Mouse (Mus musculus) cerebellum, postnatal 14 days (tissue): Measurements from ENCODE around the gene Krt80.
A peak's percentile ranks its signal among the peaks of the same experiment; 100 is the strongest.

Source experiments
- DNase-seq, 2 experiments: peaks; one replicate each; pipeline ENCODE4 v3.0.0; 2021; ENCODE audit warnings: mixed read lengths in 2 of 2

Krt80 gene

DNA sequence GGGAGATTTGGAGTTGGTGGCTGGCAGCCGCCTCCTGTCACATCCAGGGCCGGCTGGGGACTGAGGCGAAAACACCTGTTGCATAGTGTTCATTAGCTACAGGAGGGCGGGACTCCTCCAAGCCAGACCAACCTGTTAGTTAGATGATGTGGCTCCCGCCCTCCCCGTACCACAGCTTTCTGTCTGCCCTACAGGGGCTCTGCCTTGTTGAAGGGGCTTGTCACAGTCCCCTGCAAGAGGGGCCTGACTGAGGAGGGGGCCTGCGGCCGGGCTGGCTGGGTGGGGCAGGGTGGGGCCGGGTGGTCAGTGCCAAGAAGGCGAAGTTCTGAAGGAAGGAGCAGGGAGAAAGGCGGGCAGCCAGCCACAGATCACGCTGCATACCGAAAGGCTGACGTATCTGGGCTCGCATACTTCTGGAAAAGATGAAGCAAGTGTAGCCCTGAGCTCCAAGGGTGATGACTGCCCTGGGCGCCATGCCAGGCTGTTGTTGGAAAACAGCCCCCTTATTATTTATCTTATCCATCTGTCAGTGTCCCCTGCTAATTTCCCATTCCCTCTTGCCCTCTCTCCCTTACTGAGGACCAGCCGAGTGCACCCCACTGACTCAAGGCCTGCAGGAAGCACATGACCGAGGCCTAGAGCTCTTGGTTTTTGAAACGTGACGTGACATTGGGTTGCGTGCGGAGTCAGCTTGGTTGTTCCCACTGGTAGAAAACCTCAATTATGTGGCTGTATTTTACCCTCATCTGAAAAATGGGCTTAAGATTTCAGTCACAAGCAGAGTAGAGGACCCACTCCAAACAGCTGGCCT is at the start of gene Krt80:
TSS of gene Krt80 (minus strand) at position 62 of the 811 bp plus-strand sequence.
- peak in 1 of 2 experiments; percentile 40 for DNase-seq

DNA sequence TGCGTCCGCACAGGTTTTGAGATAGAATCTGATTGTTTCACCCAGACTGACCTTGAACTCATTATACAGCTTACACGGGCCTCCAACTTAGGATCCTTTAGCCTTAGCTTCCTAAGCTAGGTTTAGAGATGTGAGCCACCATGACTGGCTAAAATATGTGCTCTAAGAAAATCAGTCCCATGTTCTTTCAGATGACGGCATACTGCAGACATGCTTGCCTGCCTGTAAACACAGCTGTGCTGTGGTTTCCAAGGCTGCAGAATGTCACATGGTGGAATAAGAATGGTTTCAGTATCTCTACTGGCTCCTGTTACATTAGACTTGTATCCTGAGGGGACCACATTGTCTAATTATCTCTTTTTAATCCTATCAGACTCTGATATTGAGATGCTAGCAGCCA is 49.0 kb upstream of the Krt80 start:
- DNase-seq, result no peak

GRCm38 (mm10) chr15:101414807-101415565 is 45.0 kb upstream of the Krt80 start:
- DNase-seq, result peak; percentile 24 to 44

GRCm38 (mm10) chr15:101413916-101414635 is 44.1 kb upstream of the Krt80 start:
- DNase-seq, result no peak

DNA sequence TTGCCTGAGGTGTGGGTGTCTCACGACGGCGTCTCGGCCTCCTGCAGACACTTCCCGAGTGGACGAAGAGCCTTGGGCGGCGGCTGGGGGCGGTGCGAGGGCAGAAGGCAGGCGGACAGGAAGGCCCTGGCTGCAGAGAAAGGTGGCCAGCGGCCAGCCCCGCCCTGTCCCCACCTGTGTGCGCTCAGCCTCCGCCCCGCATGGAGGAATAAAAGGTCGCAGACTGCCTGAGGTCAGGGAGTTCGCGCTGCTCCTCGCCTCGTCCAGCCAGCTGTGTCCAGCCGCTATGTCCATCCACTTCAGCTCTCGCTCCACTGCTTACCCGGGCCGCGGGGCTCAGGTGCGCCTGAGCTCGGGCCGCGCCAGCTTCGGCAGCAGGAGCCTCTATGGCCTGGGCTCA is 42.2 kb upstream of the Krt80 start:
- DNase-seq, result peak; percentile 25 to 29

- DNase-seq, result no peak
Measured at GRCm38 (mm10) chr15:101410775-101411174, 40.8 kb upstream of the Krt80 start, which contains the start of gene Krt7. Krt7 (plus strand) TSS chr15:101411043.

DNA sequence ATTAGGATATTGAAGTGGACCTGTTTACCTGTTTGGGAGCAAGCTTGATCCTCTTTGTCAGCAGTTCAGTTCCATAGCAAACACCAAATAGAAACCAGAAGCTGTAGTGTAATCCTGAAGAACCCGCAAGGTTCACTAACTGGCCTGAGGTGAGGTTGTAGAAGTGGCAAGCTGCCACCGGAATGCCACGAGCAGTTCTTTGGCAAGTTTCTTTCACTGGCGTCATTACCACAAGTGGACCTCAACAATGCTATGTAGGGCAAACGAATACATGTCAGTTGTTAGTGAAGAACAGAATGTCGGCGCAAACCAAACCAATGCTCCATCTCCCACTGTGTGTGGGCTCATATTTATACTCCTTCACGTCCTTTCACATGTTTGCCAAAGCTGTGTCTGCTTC is 28.3 kb upstream of the Krt80 start:
- DNase-seq, result no peak

GRCm38 (mm10) chr15:101397683-101398082 is 27.7 kb upstream of the Krt80 start:
- no peak for DNase-seq

DNA sequence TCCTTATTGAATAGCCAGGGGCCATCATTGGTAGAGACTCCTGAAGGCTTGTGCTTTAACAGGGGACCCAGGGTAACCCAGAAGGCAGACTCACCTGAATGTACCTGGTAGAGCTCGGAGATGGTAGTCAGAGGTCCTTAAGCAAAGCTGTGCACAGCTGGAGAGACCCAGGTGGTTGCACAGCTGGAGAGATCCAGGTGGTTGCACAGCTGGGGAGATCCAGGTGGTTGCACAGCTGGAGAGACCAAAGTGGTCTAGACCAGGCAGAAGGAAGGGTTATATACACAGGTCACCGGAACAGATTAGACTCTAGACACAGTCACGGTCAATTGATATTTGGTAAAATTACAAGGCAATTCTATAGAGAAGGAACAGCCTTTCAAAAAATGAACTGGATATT is 27.0 kb upstream of the Krt80 start:
- DNase-seq, result no peak

- no peak for DNase-seq
Measured at GRCm38 (mm10) chr15:101396466-101396865, 26.5 kb upstream of the Krt80 start.

GRCm38 (mm10) chr15:101394908-101395307 is 24.9 kb upstream of the Krt80 start:
- peak in 1 of 2 experiments; percentile 58 for DNase-seq

- DNase-seq, result no peak
Measured at GRCm38 (mm10) chr15:101392251-101392650, 22.3 kb upstream of the Krt80 start.

GRCm38 (mm10) chr15:101390203-101390602 is 20.2 kb upstream of the Krt80 start:
- DNase-seq, result no peak

GRCm38 (mm10) chr15:101388034-101388541 is 18.1 kb upstream of the Krt80 start:
- no peak for DNase-seq

DNA sequence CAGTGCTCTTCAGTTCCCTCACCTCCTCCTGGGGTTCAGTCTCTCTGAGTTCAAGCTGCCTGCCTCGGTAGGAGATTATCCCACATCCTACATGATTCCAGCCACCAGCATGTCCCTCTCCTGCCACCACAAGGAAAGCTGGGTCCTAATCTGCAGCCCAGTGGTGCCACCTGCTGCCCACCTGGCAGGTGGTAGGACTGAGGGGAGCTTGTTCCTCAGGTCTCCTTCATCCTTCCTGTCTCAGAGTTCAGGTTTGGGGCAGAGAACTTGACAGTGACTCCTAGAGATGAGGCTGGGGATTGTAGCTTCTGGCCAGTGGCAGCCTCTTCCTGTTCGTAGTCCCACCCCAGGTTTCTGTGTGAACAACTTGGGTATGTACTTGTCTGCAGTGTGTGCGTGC is 17.2 kb upstream of the Krt80 start:
- no peak for DNase-seq

DNA sequence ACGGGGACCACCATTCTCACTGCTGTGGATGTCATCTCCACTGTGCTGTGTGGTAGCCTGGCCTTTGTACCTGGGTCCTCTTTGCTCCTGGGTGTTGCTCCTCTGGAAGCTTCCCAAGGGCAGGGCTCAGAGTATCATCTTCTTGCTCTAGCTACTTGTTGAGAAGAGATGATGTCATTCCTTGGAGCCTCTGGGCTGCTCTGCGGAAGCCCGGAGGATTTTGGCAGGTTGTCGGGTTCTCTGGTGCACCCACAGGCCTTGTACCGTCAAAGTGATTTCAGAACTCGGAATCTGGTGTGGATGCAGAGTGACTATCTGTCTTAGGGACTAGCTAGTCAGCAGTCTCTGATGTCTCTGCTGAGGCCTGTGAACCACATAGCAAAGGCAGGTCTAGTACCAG is 15.1 kb upstream of the Krt80 start:
- DNase-seq, result no peak

DNA sequence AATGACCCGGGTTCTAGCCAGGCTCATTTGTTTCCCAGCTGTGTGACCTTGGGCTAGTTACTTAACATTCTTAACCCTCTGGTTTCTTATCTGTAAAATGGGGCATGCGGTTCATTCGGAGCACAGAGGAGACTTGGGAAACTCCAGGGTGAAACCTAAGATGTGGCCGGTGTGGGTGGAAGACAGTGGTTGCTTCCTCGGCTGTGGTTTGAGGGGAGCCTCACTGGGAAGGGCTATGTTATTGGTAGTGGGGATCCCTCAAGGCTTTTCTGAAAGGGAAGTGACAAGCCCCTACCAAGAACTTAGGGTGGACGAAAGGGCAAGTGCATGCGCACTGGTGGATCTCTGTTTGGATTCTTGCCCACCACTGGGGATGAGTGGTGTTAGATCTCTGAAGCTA is 14.6 kb upstream of the Krt80 start:
- no peak for DNase-seq

DNA sequence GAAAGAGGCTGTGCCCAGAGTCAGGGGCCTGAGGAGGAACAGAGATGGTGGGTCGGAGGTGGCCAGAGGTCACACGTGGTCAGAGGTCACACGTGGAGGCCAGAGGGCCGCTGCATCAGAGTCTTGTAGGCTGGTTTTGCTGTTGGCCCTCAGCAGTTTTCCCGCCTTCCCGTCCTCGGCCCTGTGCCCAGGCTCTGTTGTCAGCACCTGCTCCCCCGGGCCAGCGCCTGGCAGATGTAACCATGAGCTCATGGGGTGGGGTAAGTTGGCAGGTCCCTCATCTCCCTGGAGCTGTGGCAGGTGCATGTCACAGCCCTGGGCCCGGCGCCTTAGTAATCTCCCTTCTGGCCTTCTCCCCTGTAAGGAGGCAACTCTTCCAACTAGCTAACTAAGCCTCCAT is 12.8 kb upstream of the Krt80 start:
- DNase-seq, result peak; percentile 58 to 73

DNA sequence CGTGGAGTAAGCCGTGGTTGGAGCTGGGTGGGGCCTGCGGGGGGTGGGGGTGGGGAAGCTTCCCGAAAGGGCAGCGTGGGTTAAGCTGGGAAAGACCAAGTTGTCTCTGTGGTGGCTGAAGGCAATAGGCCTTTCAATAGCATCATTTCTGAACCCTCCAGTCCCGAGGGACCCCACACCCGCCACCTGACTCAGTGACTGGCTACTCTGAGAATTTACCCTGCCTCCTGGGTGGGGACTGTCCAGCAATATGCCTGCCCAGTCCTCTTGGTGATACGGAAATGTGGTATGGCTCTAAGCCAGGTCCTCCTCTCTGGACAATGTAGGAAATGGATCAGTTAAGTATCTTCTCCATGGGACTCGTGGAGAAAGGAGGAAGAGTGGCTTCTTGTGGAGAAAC is 11.8 kb upstream of the Krt80 start:
- DNase-seq, result peak in 1 of 2 experiments; percentile 44

DNA sequence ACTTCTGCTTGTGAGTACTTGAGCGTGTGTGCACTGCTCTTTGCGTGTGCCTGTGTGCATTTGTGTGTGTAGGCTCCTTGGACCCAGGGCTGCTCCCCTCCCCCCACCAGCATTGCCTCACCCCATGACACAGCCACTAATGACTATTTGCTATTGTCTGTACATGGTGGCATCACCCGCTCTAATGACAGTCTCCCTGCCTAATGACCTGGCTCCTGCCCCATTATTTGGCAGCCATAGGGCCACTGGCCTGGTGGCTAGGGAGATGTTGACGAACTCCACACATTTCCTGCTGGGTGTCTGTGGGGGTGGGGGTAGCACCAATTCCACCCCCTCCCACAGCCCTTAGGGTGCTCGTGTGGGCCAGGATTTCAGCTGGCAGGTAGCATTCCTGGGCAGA is 8.7 kb upstream of the Krt80 start:
- DNase-seq, result no peak

GRCm38 (mm10) chr15:101376776-101377061 is 6.8 kb upstream of the Krt80 start:
- DNase-seq, result no peak

DNA sequence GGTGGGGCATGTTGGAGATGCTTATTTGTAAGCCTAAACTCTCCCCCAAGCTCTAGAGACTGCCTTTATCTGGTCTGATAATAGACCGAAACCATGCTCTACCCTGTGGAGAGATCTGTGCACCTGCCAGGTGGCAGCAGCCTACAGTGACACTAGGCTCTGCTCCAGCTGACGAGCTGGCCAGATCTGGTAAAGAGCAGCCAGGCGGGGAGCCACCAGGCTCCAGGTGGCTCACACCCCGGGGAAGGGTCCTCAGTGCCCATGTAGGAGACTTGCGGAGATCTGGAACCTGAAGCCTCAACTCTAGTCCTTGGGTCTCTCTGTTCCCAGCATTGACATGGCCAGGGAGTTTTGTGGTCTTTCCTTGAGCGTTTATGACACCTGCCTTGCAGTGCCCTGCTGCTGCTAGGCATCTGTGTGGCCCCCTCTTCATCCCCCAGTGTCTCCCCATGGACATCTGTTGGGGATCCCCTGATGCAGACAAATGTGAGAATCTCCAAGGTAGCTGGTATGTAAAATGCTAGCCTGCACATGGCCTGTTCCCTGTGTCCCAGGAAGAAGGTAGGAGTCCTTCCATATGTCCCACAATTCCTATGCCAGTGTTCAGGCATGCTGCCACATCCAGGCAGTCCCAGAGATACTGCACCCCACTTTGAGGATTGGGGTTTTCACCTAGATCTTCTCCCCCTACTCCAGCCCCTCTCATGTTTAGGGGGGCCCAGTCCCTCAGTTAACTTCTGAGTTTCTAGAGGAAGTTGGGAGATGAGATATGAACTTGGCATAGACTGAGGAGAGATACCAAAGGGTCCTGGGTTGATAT is 6.2 kb upstream of the Krt80 start:
- DNase-seq, result peak; percentile 62 to 76
